8 mouse cellular contexts compared by ENCODE assay signal in genomic region chr12:111691346-111691872, GRCm38 (mm10). TPM values are rescaled to one million over a fixed set of nuclear protein-coding genes. Genes with fewer than 3 reads are reported as not detected.
A peak's percentile ranks its signal among the peaks of the same experiment; 100 is the strongest.
DNase-seq lines count a peak whose midpoint lies in the region; ATAC-seq and TF ChIP-seq lines count a peak whose summit lies in the region.

No protein-coding gene starts in this region.

- H3K4me1 ChIP-seq in cerebellum, adult 2 months (ENCODE audit: control insufficient read depth, insufficient read depth, low read length): peaks cover 66% of the 10 kb centered on the region
- H3K4me1 ChIP-seq in embryonic fibroblast, embryonic 13.5 days (ENCODE audit: control insufficient read depth, insufficient read depth, low read length): peaks cover 10% of the 10 kb centered on the region
- H3K4me1 ChIP-seq in midbrain, embryonic 11.5 days (ENCODE audit: control insufficient read depth, insufficient read depth, low read length): peaks cover 84% of the 10 kb centered on the region

- no peaks in the 10 kb centered on the region for H3K9me3 ChIP-seq in midbrain, embryonic 11.5 days (ENCODE audit: control insufficient read depth, low read length)

- no peak for TF ChIP-seq POLR2A in cerebellum, adult 2 months (IDR thresholded peaks at IDR 0.05; ENCODE audit: borderline replicate concordance, insufficient read depth, low read length)
- TF ChIP-seq POLR2A in embryonic fibroblast, embryonic 13.5 days (IDR thresholded peaks at IDR 0.05; ENCODE audit: low read depth, low read length): no peak

- no peaks in the 10 kb centered on the region for H3K27me3 ChIP-seq in cerebellum, adult 2 months (ENCODE audit: control insufficient read depth, insufficient read depth, low read length)
- no peaks in the 10 kb centered on the region for H3K27me3 ChIP-seq in midbrain, embryonic 11.5 days (ENCODE audit: control insufficient read depth, insufficient read depth, low read length)

- ATAC-seq in cerebellum, adult (ENCODE audit: insufficient number of reproducible peaks, low FRiP score, low TSS enrichment): no peak
- peak; percentile 45 for ATAC-seq in midbrain, embryonic 11.5 days (ENCODE audit: low FRiP score)

- peak overlapping the region; percentile 18; the same call in 1 of the 2 replicates for H3K27ac ChIP-seq in cerebellum, adult 2 months (ENCODE audit: insufficient read depth, low read length)
- H3K27ac ChIP-seq in embryonic fibroblast, embryonic 13.5 days (ENCODE audit: insufficient read depth, low read length): peak overlapping the region; percentile 5
- H3K27ac ChIP-seq in midbrain, embryonic 11.5 days (ENCODE audit: low read depth, low read length): peak overlapping the region; percentile 98

- H3K4me2 ChIP-seq in midbrain, embryonic 11.5 days: 0 out of 2 replicates have a peak overlapping the region, but pooled peaks have one; percentile 2

- 36% methylated on average over 5 of the region's 5 CpGs for WGBS in cerebellum, adult 2 months
- 3% methylated on average over 5 of the region's 5 CpGs for WGBS in midbrain, embryonic 11.5 days

- no peak for TF ChIP-seq CTCF in cerebellum, adult 2 months (IDR thresholded peaks at IDR 0.05; ENCODE audit: borderline replicate concordance, insufficient read depth, low read depth, low read length)
- TF ChIP-seq CTCF in embryonic fibroblast, embryonic 13.5 days (IDR thresholded peaks at IDR 0.05; ENCODE audit: borderline replicate concordance, insufficient read depth, low read length): no peak

- H3K9ac ChIP-seq in midbrain, embryonic 11.5 days (ENCODE audit: low read length): peak overlapping the region; percentile 59

- peak in 1 of 2 experiments; percentile 47 for DNase-seq in cerebellum, adult 2 months
- peak; percentile 88 for DNase-seq in 3T3-L1 (ENCODE audit: low read depth, low spot score)
- DNase-seq in kidney, postnatal 25 days: peak; percentile 33 to 65
- peak; percentile 95 for DNase-seq in midbrain, embryonic 11.5 days (ENCODE audit: low spot score, missing footprints)
- DNase-seq in thymus, postnatal 25 days: peak; percentile 61
- DNase-seq in cerebellum, postnatal 4 days (ENCODE audit: low spot score in 2 of 2): no peak

- H3K4me3 ChIP-seq in cerebellum, adult 2 months (replicated peaks; ENCODE audit: insufficient read depth, low read depth, low read length): no peak overlapping the region
- H3K4me3 ChIP-seq in embryonic fibroblast, embryonic 13.5 days (ENCODE audit: insufficient read depth, low read length): no peak overlapping the region
- no peak overlapping the region for H3K4me3 ChIP-seq in midbrain, embryonic 11.5 days (ENCODE audit: low read depth, low read length)

- H3K36me3 ChIP-seq in midbrain, embryonic 11.5 days (ENCODE audit: control insufficient read depth, insufficient read depth, low read length): no peaks in the 10 kb centered on the region

RNA-seq across cellular contexts. Expression of gene Trmt61a, which starts 13.5 kb away (rescaled TPM):
- polyA plus RNA-seq in cerebellum, adult 2 months (2012; rRNA removed): 14.2 and 14.4 TPM in 2 replicates
- 9.0 and 13.0 TPM in 2 replicates for polyA plus RNA-seq in embryonic fibroblast, embryonic 13.5 days (2011; ENCODE audit: insufficient read length, low read depth, missing spikeins)
- 5.5 and 6.0 TPM in 2 replicates for polyA plus RNA-seq in midbrain, embryonic 11.5 days (2014; fragmentation: Nextera tagmentation; extraction: Ambion mirVana)

RNA-seq across cellular contexts. Expression of gene Ckb, which starts 19.3 kb away (rescaled TPM):
- 5,042 and 5,433 TPM in 2 replicates for polyA plus RNA-seq in cerebellum, adult 2 months (2012; rRNA removed)
- polyA plus RNA-seq in embryonic fibroblast, embryonic 13.5 days (2011; ENCODE audit: insufficient read length, low read depth, missing spikeins): 43.8 and 84.3 TPM in 2 replicates
- 2,717 and 2,900 TPM in 2 replicates for polyA plus RNA-seq in midbrain, embryonic 11.5 days (2014; fragmentation: Nextera tagmentation; extraction: Ambion mirVana)

RNA-seq across cellular contexts. Expression of gene Bag5, which starts 21.6 kb away (rescaled TPM):
- polyA plus RNA-seq in cerebellum, adult 2 months (2012; rRNA removed): 52.7 and 54.4 TPM in 2 replicates
- polyA plus RNA-seq in embryonic fibroblast, embryonic 13.5 days (2011; ENCODE audit: insufficient read length, low read depth, missing spikeins): 29.3 and 35.9 TPM in 2 replicates
- 62.2 and 64.1 TPM in 2 replicates for polyA plus RNA-seq in midbrain, embryonic 11.5 days (2014; fragmentation: Nextera tagmentation; extraction: Ambion mirVana)

RNA-seq across cellular contexts. Expression of gene Apopt1, which starts 21.7 kb away (rescaled TPM):
- 46.8 and 49.8 TPM in 2 replicates for polyA plus RNA-seq in cerebellum, adult 2 months (2012; rRNA removed)
- 29.9 and 38.2 TPM in 2 replicates for polyA plus RNA-seq in embryonic fibroblast, embryonic 13.5 days (2011; ENCODE audit: insufficient read length, low read depth, missing spikeins)
- polyA plus RNA-seq in midbrain, embryonic 11.5 days (2014; fragmentation: Nextera tagmentation; extraction: Ambion mirVana): 50.8 and 54.7 TPM in 2 replicates

Comparison
In these comparisons a context has a peak if more than half of its experiments do, and no peak if none do; other contexts are left out.
1. DNase-seq: peak in 3T3-L1 (single experiment), kidney, postnatal 25 days (2 of 2), midbrain, embryonic 11.5 days (single experiment) and thymus, postnatal 25 days (single experiment); none in cerebellum, postnatal 4 days (0 of 2).
2. H3K27ac ChIP-seq: peak in every context shown above with its lines; median percentile 98 in midbrain, embryonic 11.5 days; 18 in cerebellum, adult 2 months; 5 in embryonic fibroblast, embryonic 13.5 days.
3. RNA of gene Ckb, which starts 19.3 kb away (polyA plus RNA-seq): 5,042 to 5,433 TPM in cerebellum, adult 2 months and 2,717 to 2,900 TPM in midbrain, embryonic 11.5 days; 43.8 to 84.3 TPM in embryonic fibroblast, embryonic 13.5 days; every median in the first group is over 10 times any median in the second.